Mouse (Mus musculus) lung, embryonic 16.5 days (tissue): Measurements from ENCODE around the gene Ftsj3. TPM values are rescaled to one million over a fixed set of nuclear protein-coding genes. Genes with fewer than 3 reads are reported as not detected.
"Not testable (repeated sequence)": the region's sequence is repeated elsewhere in the genome, so short reads cannot be mapped to it uniquely, and the experiment has no call there.

Source experiments
- ATAC-seq: fragments of 200-750 bp; cut with Nextera tagmentation; 2 replicates; pipeline ENCODE4 v1.8.0; 2017; ENCODE audit warnings: low read depth, mild to moderate bottlenecking, moderate library complexity
- H3K27ac ChIP-seq: fragments of 300-500 bp; sonication (generic); 2 replicates; pipeline ENCODE4 v1.5.1; 2014; ENCODE audit warnings: mild to moderate bottlenecking, control low read depth, low read length
- H3K27me3 ChIP-seq: fragments of 300-500 bp; sonication (generic); 2 replicates; pipeline ENCODE4 v1.6.1; 2014; ENCODE audit warnings: low read depth, low read length, mixed read lengths; ENCODE audit not compliant: control insufficient read depth, insufficient read depth
- H3K36me3 ChIP-seq: fragments of 300-500 bp; sonication (generic); 2 replicates; pipeline ENCODE4 v1.6.1; 2014; ENCODE audit warnings: low read length; ENCODE audit not compliant: control insufficient read depth, insufficient read depth
- H3K4me1 ChIP-seq: fragments of 300-500 bp; sonication (generic); replicated peaks from 2 replicates; pipeline ENCODE4 v1.6.1; 2014; ENCODE audit warnings: low read length, mixed read lengths; ENCODE audit not compliant: control insufficient read depth, insufficient read depth
- H3K4me2 ChIP-seq: fragments of 300-500 bp; sonication (generic); 2 replicates; pipeline ENCODE4 v1.6.1; 2014; ENCODE audit warnings: low read depth, low read length, control low read depth
- H3K4me3 ChIP-seq: fragments of 300-500 bp; sonication (generic); 2 replicates; pipeline ENCODE4 v1.5.1; 2014; ENCODE audit warnings: mild to moderate bottlenecking, low read length, control low read depth
- H3K9ac ChIP-seq: fragments of 300-500 bp; sonication (generic); 2 replicates; pipeline ENCODE4 v1.6.1; 2014; ENCODE audit warnings: low read length, control low read depth
- H3K9me3 ChIP-seq: fragments of 300-500 bp; sonication (generic); 2 replicates; pipeline ENCODE4 v1.6.1; 2016; ENCODE audit warnings: low read length; ENCODE audit not compliant: control insufficient read depth
- WGBS: fragments of 180-500 bp; shearing (Covaris S2); extraction: QIAGEN DNeasy Blood & Tissue Kit; methylation state at CpG from one replicate; pipeline ENCODE4 v1.1.7; 2014; 5-methylcytosine and 5-hydroxymethylcytosine counted together
- polyA plus RNA-seq: library from polyadenylated mRNA; unstranded; fragments of >200 nt; fragmentation: Nextera tagmentation; extraction: Ambion mirVana; gene quantifications from 2 replicates; pipeline ENCODE4 v1.2.1, GENCODE M21; 2015

The Ftsj3 gene
- polyA plus RNA-seq, 1 experiment from 2014 or later = 48.7 TPM

DNA sequence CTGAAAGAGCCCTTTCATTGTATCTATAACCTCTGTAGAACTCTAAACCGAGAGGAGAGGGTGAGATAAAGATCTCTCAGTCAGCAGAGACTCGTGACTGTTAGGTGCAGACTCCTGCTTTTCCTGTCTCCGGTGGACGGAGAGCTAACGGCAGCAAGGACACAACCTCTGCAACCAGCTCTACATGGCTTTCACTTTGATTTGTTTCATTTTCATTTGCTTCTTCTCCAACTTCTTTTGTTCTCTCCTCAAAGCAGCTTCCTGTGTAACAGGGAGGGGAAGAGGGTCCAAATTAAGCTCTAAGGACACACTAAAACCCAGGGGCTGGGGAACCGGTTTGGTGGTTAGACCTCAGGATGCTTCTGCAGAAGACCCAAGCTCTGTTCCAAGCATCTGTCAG, 55.1 kb downstream of the Ftsj3 start:
- ATAC-seq = no peak
- Histone ChIP-seq H3K36me3 (peaks cover 54% of the 10 kb centered on the region), H3K27ac (no peak overlapping the region)

GRCm38 (mm10) chr11:106199997-106200396, 55.9 kb downstream of the Ftsj3 start:
- not testable (repeated sequence) for H3K4me1 ChIP-seq, H3K4me3 ChIP-seq, H3K27me3 ChIP-seq, H3K27ac ChIP-seq, H3K4me2 ChIP-seq, H3K9me3 ChIP-seq, H3K9ac ChIP-seq, ATAC-seq
- H3K36me3 ChIP-seq = peaks cover 47% of the 10 kb centered on the region
- WGBS = 93% methylated on average over 7 of the region's 7 CpGs

More for the DNA sequence above, 55.1 kb downstream of the Ftsj3 start:
- no peak overlapping the region for H3K9ac ChIP-seq
- no peak overlapping the region for H3K4me3 ChIP-seq
- no peaks in the 10 kb centered on the region for H3K9me3 ChIP-seq
- H3K27me3 ChIP-seq = no peaks in the 10 kb centered on the region
- no peak overlapping the region for H3K4me2 ChIP-seq
- 73% methylated on average over 6 of the region's 6 CpGs for WGBS
- H3K4me1 ChIP-seq = no peaks in the 10 kb centered on the region

Other genes starting within 250 kb of the Ftsj3 start
- 0.23 and 0.34 TPM in 2 replicates for gene Kcnh6, start 248.0 kb downstream of the Ftsj3 start, polyA plus RNA-seq
- 58.8 and 63.4 TPM in 2 replicates for gene Dcaf7, start 219.2 kb downstream of the Ftsj3 start, polyA plus RNA-seq
- 8.6 and 10.4 TPM in 2 replicates for gene Taco1, start 190.0 kb downstream of the Ftsj3 start, polyA plus RNA-seq
- gene Map3k3, start 171.5 kb downstream of the Ftsj3 start, polyA plus RNA-seq = 13.9 and 15.8 TPM in 2 replicates
- gene Gm10840, start 95.2 kb downstream of the Ftsj3 start, polyA plus RNA-seq = not detected in 2 replicates
- 218 and 247 TPM in 2 replicates for gene Limd2, start 95.2 kb downstream of the Ftsj3 start, polyA plus RNA-seq
- 22.7 and 24.2 TPM in 2 replicates for gene Strada, start 53.9 kb downstream of the Ftsj3 start, polyA plus RNA-seq
- gene Ccdc47, start 39.7 kb downstream of the Ftsj3 start, polyA plus RNA-seq = 91.9 and 96.3 TPM in 2 replicates
- 70.2 and 72.9 TPM in 2 replicates for gene Ddx42, start 39.2 kb downstream of the Ftsj3 start, polyA plus RNA-seq
- 242 and 250 TPM in 2 replicates for gene Psmc5, start 75 bp upstream of the Ftsj3 start, polyA plus RNA-seq
- 69.3 and 71.4 TPM in 2 replicates for gene Smarcd2, start 16.9 kb upstream of the Ftsj3 start, polyA plus RNA-seq
- gene Tcam1, start 20.6 kb upstream of the Ftsj3 start, polyA plus RNA-seq = 0.26 and 0.29 TPM in 2 replicates
- gene Gh, start 45.8 kb upstream of the Ftsj3 start, polyA plus RNA-seq = not detected in 2 replicates
- gene Cd79b, start 58.7 kb upstream of the Ftsj3 start, polyA plus RNA-seq = 4.7 and 6.8 TPM in 2 replicates
- gene Scn4a, start 97.2 kb upstream of the Ftsj3 start, polyA plus RNA-seq = 0.03 and 0.06 TPM in 2 replicates
- gene Prr29, start 109.4 kb upstream of the Ftsj3 start, polyA plus RNA-seq = 2.0 and 4.4 TPM in 2 replicates
- gene Icam2, start 132.0 kb upstream of the Ftsj3 start, polyA plus RNA-seq = 108 and 126 TPM in 2 replicates
- 5.5 and 5.8 TPM in 2 replicates for gene Ern1, start 231.8 kb upstream of the Ftsj3 start, polyA plus RNA-seq